Mouse (Mus musculus): ENCODE measurements at regions not wholly inside any gene's neighbourhood (a gene's known extent, or its start where the extent isn't known, plus 50 kb on each side); places are given as distances from the start of the nearest gene placed in this dataset.

- no peak overlapping the region for H3K4me3 ChIP-seq
- H3K4me1 ChIP-seq (replicated peaks), result no peaks in the 10 kb centered on the region
- no peak for ATAC-seq (ENCODE audit: insufficient number of reproducible peaks, low FRiP score)
- 77% methylated on average over 6 of the region's 6 CpGs for WGBS
- no peaks in the 10 kb centered on the region; the same call in 1 of the 2 replicates for H3K9me3 ChIP-seq (replicated peaks)
- no peaks in the 10 kb centered on the region for H3K27me3 ChIP-seq (replicated peaks)
- no peaks in the 10 kb centered on the region for H3K36me3 ChIP-seq
- H3K27ac ChIP-seq (ENCODE audit: poor library complexity, severe bottlenecking), result no peak overlapping the region
- no peak overlapping the region for H3K4me2 ChIP-seq
- H3K9ac ChIP-seq, result no peak overlapping the region
These were observed 149.6 kb downstream of the Tfap2c start for GRCm38 (mm10) chr2:172698961-172699360.

- Histone ChIP-seq H3K4me2 (no peak overlapping the region), H3K4me1 (replicated peaks) (no peaks in the 10 kb centered on the region), H3K9me3 (replicated peaks) (no peaks in the 10 kb centered on the region; the same call in 1 of the 2 replicates), H3K36me3 (no peaks in the 10 kb centered on the region), H3K27ac (ENCODE audit: poor library complexity, severe bottlenecking) (no peak overlapping the region), H3K27me3 (replicated peaks) (no peaks in the 10 kb centered on the region), H3K4me3 (no peak overlapping the region), H3K9ac (no peak overlapping the region)
- ATAC-seq (ENCODE audit: insufficient number of reproducible peaks, low FRiP score), result no peak
- 75% methylated on average over 4 of the region's 4 CpGs for WGBS
These were observed 150.3 kb downstream of the Tfap2c start for GRCm38 (mm10) chr2:172699654-172700053.

GRCm38 (mm10) chr2:172710641-172711040 lies 161.2 kb downstream of the Tfap2c start:
- Histone ChIP-seq H3K4me3 (no peak overlapping the region), H3K27ac (ENCODE audit: poor library complexity, severe bottlenecking) (no peak overlapping the region), H3K4me1 (replicated peaks) (peaks cover 5% of the 10 kb centered on the region; the same call in 1 of the 2 replicates), H3K4me2 (no peak overlapping the region), H3K9me3 (replicated peaks) (no peaks in the 10 kb centered on the region), H3K9ac (no peak overlapping the region), H3K36me3 (no peaks in the 10 kb centered on the region), H3K27me3 (replicated peaks) (peaks cover 8% of the 10 kb centered on the region; the same call in 1 of the 2 replicates)
- WGBS, result 72% methylated on average over 4 of the region's 4 CpGs
- no peak for ATAC-seq (ENCODE audit: insufficient number of reproducible peaks, low FRiP score)

GRCm38 (mm10) chr2:172726701-172727100 lies 177.3 kb downstream of the Tfap2c start:
- H3K4me1 ChIP-seq (replicated peaks), result 0 out of 2 replicates have a peak, but pooled peaks cover 6% of the 10 kb centered on the region
- peak overlapping the region; percentile 44 for H3K4me2 ChIP-seq
- peaks cover 74% of the 10 kb centered on the region for H3K27me3 ChIP-seq (replicated peaks)
- 0 out of 2 replicates have a peak overlapping the region, but pooled peaks have one; percentile 4 for H3K4me3 ChIP-seq
- WGBS, result 7% methylated on average over 13 of the region's 13 CpGs
- ATAC-seq (ENCODE audit: insufficient number of reproducible peaks, low FRiP score), result no peak
- no peak overlapping the region for H3K9ac ChIP-seq
- H3K27ac ChIP-seq (ENCODE audit: poor library complexity, severe bottlenecking), result no peak overlapping the region
- H3K36me3 ChIP-seq, result no peaks in the 10 kb centered on the region
- no peaks in the 10 kb centered on the region for H3K9me3 ChIP-seq (replicated peaks)

- Histone ChIP-seq H3K4me1 (replicated peaks) (0 out of 2 replicates have a peak, but pooled peaks cover 6% of the 10 kb centered on the region), H3K36me3 (no peaks in the 10 kb centered on the region), H3K27me3 (replicated peaks) (peaks cover 80% of the 10 kb centered on the region), H3K9ac (no peak overlapping the region), H3K9me3 (replicated peaks) (no peaks in the 10 kb centered on the region), H3K4me2 (no peak overlapping the region; the same call in 1 of the 2 replicates), H3K4me3 (no peak overlapping the region), H3K27ac (ENCODE audit: poor library complexity, severe bottlenecking) (no peak overlapping the region)
- 55% methylated on average over 10 of the region's 10 CpGs for WGBS
- no peak for ATAC-seq (ENCODE audit: insufficient number of reproducible peaks, low FRiP score)
These were observed 178.2 kb downstream of the Tfap2c start for GRCm38 (mm10) chr2:172727576-172727975.

GRCm38 (mm10) chr2:172728240-172728821 lies 178.9 kb downstream of the Tfap2c start:
- WGBS, result under 1% methylated on average over 53 of the region's 53 CpGs
- Histone ChIP-seq H3K27ac (ENCODE audit: poor library complexity, severe bottlenecking) (no peak overlapping the region), H3K9ac (peak overlapping the region; percentile 50), H3K4me1 (replicated peaks) (0 out of 2 replicates have a peak, but pooled peaks cover 6% of the 10 kb centered on the region), H3K9me3 (replicated peaks) (no peaks in the 10 kb centered on the region), H3K36me3 (no peaks in the 10 kb centered on the region), H3K4me2 (peak overlapping the region; percentile 99), H3K4me3 (peak overlapping the region; percentile 57), H3K27me3 (replicated peaks) (peaks cover 85% of the 10 kb centered on the region)
- peak; percentile 57; the same call in 1 of the 2 replicates for ATAC-seq (ENCODE audit: insufficient number of reproducible peaks, low FRiP score)

- 75% methylated on average over 4 of the region's 4 CpGs for WGBS
- Histone ChIP-seq H3K9ac (no peak overlapping the region), H3K9me3 (replicated peaks) (no peaks in the 10 kb centered on the region), H3K27ac (ENCODE audit: poor library complexity, severe bottlenecking) (no peak overlapping the region), H3K4me1 (replicated peaks) (0 out of 2 replicates have a peak, but pooled peaks cover 6% of the 10 kb centered on the region), H3K27me3 (replicated peaks) (peaks cover 92% of the 10 kb centered on the region), H3K4me3 (no peak overlapping the region), H3K4me2 (peak overlapping the region; percentile 99; the same call in 1 of the 2 replicates), H3K36me3 (no peaks in the 10 kb centered on the region)
- no peak for ATAC-seq (ENCODE audit: insufficient number of reproducible peaks, low FRiP score)
These were observed 179.8 kb downstream of the Tfap2c start for GRCm38 (mm10) chr2:172729151-172729550.

- Histone ChIP-seq H3K4me1 (replicated peaks) (0 out of 2 replicates have a peak, but pooled peaks cover 6% of the 10 kb centered on the region), H3K4me3 (no peak overlapping the region), H3K36me3 (no peaks in the 10 kb centered on the region), H3K9ac (no peak overlapping the region), H3K27me3 (replicated peaks) (peaks cover 93% of the 10 kb centered on the region), H3K4me2 (no peak overlapping the region), H3K9me3 (replicated peaks) (no peaks in the 10 kb centered on the region), H3K27ac (ENCODE audit: poor library complexity, severe bottlenecking) (no peak overlapping the region)
- WGBS, result 68% methylated on average over 9 of the region's 9 CpGs
- ATAC-seq (ENCODE audit: insufficient number of reproducible peaks, low FRiP score), result no peak
These were observed 180.3 kb downstream of the Tfap2c start for GRCm38 (mm10) chr2:172729741-172730140.

GRCm38 (mm10) chr2:172731408-172731807 lies 182.0 kb downstream of the Tfap2c start:
- H3K4me1 ChIP-seq (replicated peaks), result 0 out of 2 replicates have a peak, but pooled peaks cover 6% of the 10 kb centered on the region
- no peak overlapping the region for H3K27ac ChIP-seq (ENCODE audit: poor library complexity, severe bottlenecking)
- H3K9ac ChIP-seq, result no peak overlapping the region
- no peaks in the 10 kb centered on the region for H3K9me3 ChIP-seq (replicated peaks)
- WGBS, result 2% methylated on average over 18 of the region's 18 CpGs
- H3K36me3 ChIP-seq, result no peaks in the 10 kb centered on the region
- ATAC-seq (ENCODE audit: insufficient number of reproducible peaks, low FRiP score), result no peak
- peaks cover 94% of the 10 kb centered on the region for H3K27me3 ChIP-seq (replicated peaks)
- peak overlapping the region; percentile 2; the same call in 1 of the 2 replicates for H3K4me3 ChIP-seq
- H3K4me2 ChIP-seq, result peak overlapping the region; percentile 46

- Histone ChIP-seq H3K9ac (no peak overlapping the region), H3K36me3 (no peaks in the 10 kb centered on the region), H3K9me3 (replicated peaks) (no peaks in the 10 kb centered on the region), H3K4me3 (no peak overlapping the region), H3K27ac (ENCODE audit: poor library complexity, severe bottlenecking) (no peak overlapping the region), H3K27me3 (replicated peaks) (peaks cover 94% of the 10 kb centered on the region), H3K4me2 (no peak overlapping the region), H3K4me1 (replicated peaks) (0 out of 2 replicates have a peak, but pooled peaks cover 6% of the 10 kb centered on the region)
- 9% methylated on average over 19 of the region's 19 CpGs for WGBS
- ATAC-seq (ENCODE audit: insufficient number of reproducible peaks, low FRiP score), result no peak
These were observed 183.2 kb downstream of the Tfap2c start for GRCm38 (mm10) chr2:172732453-172733210.

- WGBS, result 7% methylated on average over 9 of the region's 9 CpGs
- Histone ChIP-seq H3K36me3 (no peaks in the 10 kb centered on the region), H3K4me2 (no peak overlapping the region), H3K4me1 (replicated peaks) (no peaks in the 10 kb centered on the region), H3K9ac (no peak overlapping the region), H3K27me3 (replicated peaks) (peaks cover 94% of the 10 kb centered on the region), H3K4me3 (no peak overlapping the region), H3K27ac (ENCODE audit: poor library complexity, severe bottlenecking) (no peak overlapping the region), H3K9me3 (replicated peaks) (no peaks in the 10 kb centered on the region)
- no peak for ATAC-seq (ENCODE audit: insufficient number of reproducible peaks, low FRiP score)
These were observed 184.1 kb downstream of the Tfap2c start for GRCm38 (mm10) chr2:172733403-172733995.
